Mouse (Mus musculus): ENCODE measurements around the gene Gphn.

DNA sequence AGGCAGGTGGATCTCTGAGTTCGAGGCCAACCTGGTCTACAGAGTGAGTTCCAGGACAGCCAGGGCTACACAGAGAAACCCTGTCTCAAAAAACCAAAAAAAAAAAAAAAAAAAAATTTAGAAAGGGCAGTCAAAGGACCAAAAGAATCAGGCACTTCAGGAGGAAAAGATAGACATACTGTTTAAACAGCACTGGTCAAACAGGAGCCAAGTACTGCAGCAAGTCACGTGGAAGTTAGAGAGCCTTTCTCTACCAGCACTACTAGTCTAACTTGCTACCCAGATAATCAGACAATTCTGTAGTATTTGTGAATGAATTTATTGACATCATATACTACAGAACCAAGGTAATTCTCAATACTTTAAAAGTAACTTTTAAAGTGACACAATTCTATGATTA is 454.9 kb downstream of the Gphn start:
- no peak for TF ChIP-seq CTCF (IDR thresholded peaks at IDR 0.05; ENCODE audit: control insufficient read depth, insufficient read depth, insufficient read length)
- TF ChIP-seq USF1 (IDR thresholded peaks at IDR 0.05; ENCODE audit: low read depth): no peak
- no peak for TF ChIP-seq MYOD1 (IDR thresholded peaks at IDR 0.05; ENCODE audit: control insufficient read depth, insufficient read length, low read depth)
- TF ChIP-seq MAX (IDR thresholded peaks at IDR 0.05): no peak
- no peak for TF ChIP-seq FOSL1 (IDR thresholded peaks at IDR 0.05; ENCODE audit: insufficient read depth, low read length, poor library complexity, severe bottlenecking)
